In genomic region chr11:12435018-12435417, GRCm38 (mm10) we compare ENCODE assay signal across 12 mouse cellular contexts. TPM values are rescaled to one million over a fixed set of nuclear protein-coding genes. Genes with fewer than 3 reads are reported as not detected.
DNase-seq lines count a peak whose midpoint lies in the region; ATAC-seq and TF ChIP-seq lines count a peak whose summit lies in the region.
"Had no signal": no experiment of that assay in that cellular context is flagged by ENCODE, and none has a peak within 500 bp of the region (broad histone marks: within the 10 kb centered on the region; RNA-seq: fewer than 3 reads in every experiment).

No protein-coding gene starts in this region.

- peak; percentile 33; the same call in 1 of the 2 replicates for ATAC-seq in hindbrain, embryonic 13.5 days (ENCODE audit: low FRiP score)
- no peak for ATAC-seq in hindbrain, embryonic 14.5 days (ENCODE audit: low FRiP score)
- peak; percentile 95 for ATAC-seq in Patski
- ATAC-seq in heart, embryonic 16.5 days (replicated peaks; ENCODE audit: extremely low read depth, insufficient read depth, low FRiP score): peak; percentile 63
- ATAC-seq in megakaryocyte, adult 5-6 weeks (ENCODE audit: poor library complexity, severe bottlenecking): no peak

- no peak overlapping the region for H3K27ac ChIP-seq in hindbrain, embryonic 13.5 days
- H3K27ac ChIP-seq in hindbrain, embryonic 14.5 days: no peak overlapping the region
- peak overlapping the region; percentile 79 for H3K27ac ChIP-seq in heart, embryonic 16.5 days (ENCODE audit: low read length)

- peaks cover 4% of the 10 kb centered on the region; the same call in 1 of the 2 replicates for H3K4me1 ChIP-seq in hindbrain, embryonic 13.5 days (replicated peaks)
- no peaks in the 10 kb centered on the region for H3K4me1 ChIP-seq in hindbrain, embryonic 14.5 days (replicated peaks; ENCODE audit: control insufficient read depth, insufficient read depth, low read length)
- H3K4me1 ChIP-seq in heart, embryonic 16.5 days (ENCODE audit: control insufficient read depth, insufficient read depth, low read length): peaks cover 18% of the 10 kb centered on the region

- POLR2A ChIA-PET in Patski (lab: Charles Lee): no interaction called here

- WGBS in hindbrain, embryonic 13.5 days: 61% methylated on average over 4 of the region's 4 CpGs
- 59% methylated on average over 4 of the region's 4 CpGs for WGBS in hindbrain, embryonic 14.5 days
- 20% methylated on average over 4 of the region's 4 CpGs for WGBS in heart, embryonic 16.5 days

- no peaks in the 10 kb centered on the region for H3K9me3 ChIP-seq in hindbrain, embryonic 13.5 days
- H3K9me3 ChIP-seq in hindbrain, embryonic 14.5 days (ENCODE audit: control insufficient read depth, low read length): no peaks in the 10 kb centered on the region
- no peaks in the 10 kb centered on the region for H3K9me3 ChIP-seq in heart, embryonic 16.5 days (replicated peaks; ENCODE audit: control insufficient read depth, low read length)

- no peak overlapping the region for H3K9ac ChIP-seq in hindbrain, embryonic 13.5 days
- no peak overlapping the region for H3K9ac ChIP-seq in hindbrain, embryonic 14.5 days
- H3K9ac ChIP-seq in heart, embryonic 16.5 days (ENCODE audit: low read length): peak overlapping the region; percentile 52

- no peaks in the 10 kb centered on the region for H3K36me3 ChIP-seq in hindbrain, embryonic 13.5 days
- H3K36me3 ChIP-seq in hindbrain, embryonic 14.5 days (replicated peaks; ENCODE audit: control insufficient read depth, insufficient read depth): no peaks in the 10 kb centered on the region
- H3K36me3 ChIP-seq in heart, embryonic 16.5 days (ENCODE audit: control insufficient read depth, insufficient read depth): no peaks in the 10 kb centered on the region

- CTCF ChIA-PET in Patski (lab: Charles Lee): interaction anchor here (1.1 to 1.4 kb wide), 2 partner anchors 10 to 97 kb away, joined by 3 read pairs; no protein-coding TSS in a partner anchor

- no peak for TF ChIP-seq CTCF in Patski (IDR thresholded peaks at IDR 0.05)

- no peak for DNase-seq in hindbrain, embryonic 14.5 days (ENCODE audit: low spot score)
- peak; percentile 6 for DNase-seq in 3134 (ENCODE audit: extremely low read depth, insufficient read length, low spot score)
- peak; percentile 37 for DNase-seq in Patski (ENCODE audit: low read depth, low spot score)
- no peak for DNase-seq in adipocyte (ENCODE audit: low spot score)
- DNase-seq: kidney, adult 9 months; layer of hippocampus, postnatal 36 days; lung, adult 2 months; thymus, adult 2 months had no signal

- no peak overlapping the region for H3K4me3 ChIP-seq in hindbrain, embryonic 13.5 days
- no peak overlapping the region for H3K4me3 ChIP-seq in hindbrain, embryonic 14.5 days (replicated peaks; ENCODE audit: low read length)
- peak overlapping the region; percentile 19 for H3K4me3 ChIP-seq in heart, embryonic 16.5 days (ENCODE audit: low read length)
- H3K4me3 ChIP-seq: erythroblast, embryonic 14.5 days had no signal

- no peak overlapping the region for H3K4me2 ChIP-seq in hindbrain, embryonic 13.5 days
- no peak overlapping the region for H3K4me2 ChIP-seq in hindbrain, embryonic 14.5 days (replicated peaks)
- H3K4me2 ChIP-seq in heart, embryonic 16.5 days (ENCODE audit: low read depth, low read length): peak overlapping the region; percentile 50

- in situ Hi-C loops in Patski (cut with MboI; ENCODE audit: low pct_unique_long_range_greater_than_20kb): no loop called here

- no peaks in the 10 kb centered on the region for H3K27me3 ChIP-seq in hindbrain, embryonic 13.5 days
- H3K27me3 ChIP-seq in hindbrain, embryonic 14.5 days (ENCODE audit: control insufficient read depth, insufficient read depth, low read length): no peaks in the 10 kb centered on the region
- H3K27me3 ChIP-seq in Patski: no peaks in the 10 kb centered on the region
- H3K27me3 ChIP-seq in heart, embryonic 16.5 days (ENCODE audit: control insufficient read depth, insufficient read depth, low read length): no peaks in the 10 kb centered on the region

RNA-seq across cellular contexts. Expression of gene Cobl, which starts 29.7 kb away (rescaled TPM):
- 8.5 and 8.6 TPM in 2 replicates for polyA plus RNA-seq in hindbrain, embryonic 13.5 days (2015; fragmentation: Nextera tagmentation; extraction: Ambion mirVana)
- 15.3 and 15.7 TPM in 2 replicates for polyA plus RNA-seq in hindbrain, embryonic 14.5 days (2014; fragmentation: Nextera tagmentation; extraction: Ambion mirVana)
- polyA plus RNA-seq in Patski (2021): 51.7 TPM
- 43.0 and 45.4 TPM in 2 replicates for polyA plus RNA-seq in heart, embryonic 16.5 days (2015; fragmentation: Nextera tagmentation; extraction: Ambion mirVana)
- not detected in 2 replicates for total RNA-seq in megakaryocyte, adult 5-6 weeks (2015)
- total RNA-seq in megakaryocyte, adult 5-6 weeks (2017): not detected in 2 replicates

Comparison
In these comparisons a context has a peak if more than half of its experiments do, and no peak if none do; other contexts are left out.
1. ATAC-seq: peak in hindbrain, embryonic 13.5 days (single experiment), Patski (single experiment) and heart, embryonic 16.5 days (single experiment); none in hindbrain, embryonic 14.5 days (single experiment) and megakaryocyte, adult 5-6 weeks (single experiment).
2. DNase-seq: peak in 3134 (single experiment) and Patski (single experiment); none in hindbrain, embryonic 14.5 days (single experiment) and adipocyte (single experiment).